Mouse (Mus musculus) MN1 (cell line): ENCODE data around the gene Disp2.
A peak's percentile ranks its signal among the peaks of the same experiment; 100 is the strongest.

Experiments used
- DNase-seq: peaks from one replicate; pipeline ENCODE4 v3.0.0-alpha.2; 2016; ENCODE audit warnings: low spot score

Disp2 gene

DNA sequence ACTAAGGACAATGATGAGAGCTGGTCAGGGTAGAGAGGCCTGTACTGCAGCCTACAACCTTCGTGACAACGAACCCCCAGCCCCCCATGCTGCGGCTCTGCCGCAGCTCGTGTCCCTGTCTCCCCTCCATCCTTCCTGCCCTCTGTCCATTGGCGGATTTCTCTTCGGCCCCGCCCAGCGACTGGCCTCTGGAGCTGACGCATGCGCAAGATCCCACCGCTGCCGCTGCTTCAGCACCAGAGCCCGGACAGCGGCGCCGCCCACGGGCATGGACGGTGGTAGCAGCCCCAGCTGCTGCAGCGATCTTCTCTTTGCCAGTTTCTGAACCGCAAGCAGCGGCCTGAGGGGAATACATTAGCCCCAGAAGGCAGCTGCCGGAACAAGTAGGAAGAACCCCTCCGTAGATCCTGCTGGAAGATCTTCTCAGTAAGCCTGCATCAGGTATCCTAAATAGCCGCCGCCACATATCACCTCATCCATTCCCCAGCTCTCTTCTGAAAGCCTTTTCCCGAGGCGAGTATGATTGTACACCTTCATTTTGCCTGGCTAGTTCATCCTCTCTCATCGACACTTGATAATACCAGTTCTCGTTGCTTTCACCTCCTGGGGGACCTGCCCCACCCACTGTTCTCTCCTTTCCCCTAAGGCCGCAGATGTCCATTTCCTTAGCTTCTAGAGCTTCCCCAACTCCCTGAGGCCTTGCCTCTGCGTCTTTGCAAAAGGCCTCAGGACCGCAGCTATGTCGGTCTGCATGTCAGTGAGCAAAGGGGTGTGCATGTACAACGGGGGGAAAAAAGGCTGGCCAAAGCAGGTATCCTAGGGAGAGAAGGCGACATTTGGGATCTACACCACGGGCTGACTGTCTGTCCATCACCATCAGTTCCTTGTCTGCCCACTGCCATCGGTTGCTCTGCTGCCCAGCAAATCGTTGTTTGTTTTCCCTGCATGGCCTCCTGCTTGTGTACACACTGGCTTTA is at the start of gene Disp2:
Gene Disp2, plus strand, starts transcription at position 216 of the 977 bp plus-strand sequence.
- DNase-seq = peak; percentile 95

- DNase-seq = no peak
Measured at GRCm38 (mm10) chr2:118729816-118730621, 49.5 kb upstream of the Disp2 start.

DNA sequence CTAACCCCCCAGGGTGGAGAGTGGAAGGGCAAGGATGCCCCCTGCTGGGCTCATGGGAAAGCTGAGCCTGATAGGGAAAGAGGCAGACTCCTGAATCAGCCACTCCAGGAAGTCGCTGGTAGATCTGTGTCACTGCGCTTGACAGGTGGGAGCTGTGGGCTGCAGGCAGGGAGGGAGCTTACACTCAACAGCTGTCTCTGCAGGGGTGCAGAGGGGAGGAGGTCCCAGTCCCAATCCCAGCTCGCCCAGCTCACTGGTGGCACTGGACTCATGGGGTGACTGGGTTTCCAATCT is 49.0 kb upstream of the Disp2 start:
- DNase-seq = peak; percentile 45

GRCm38 (mm10) chr2:118731981-118732380 is 47.5 kb upstream of the Disp2 start:
- no peak for DNase-seq

DNA sequence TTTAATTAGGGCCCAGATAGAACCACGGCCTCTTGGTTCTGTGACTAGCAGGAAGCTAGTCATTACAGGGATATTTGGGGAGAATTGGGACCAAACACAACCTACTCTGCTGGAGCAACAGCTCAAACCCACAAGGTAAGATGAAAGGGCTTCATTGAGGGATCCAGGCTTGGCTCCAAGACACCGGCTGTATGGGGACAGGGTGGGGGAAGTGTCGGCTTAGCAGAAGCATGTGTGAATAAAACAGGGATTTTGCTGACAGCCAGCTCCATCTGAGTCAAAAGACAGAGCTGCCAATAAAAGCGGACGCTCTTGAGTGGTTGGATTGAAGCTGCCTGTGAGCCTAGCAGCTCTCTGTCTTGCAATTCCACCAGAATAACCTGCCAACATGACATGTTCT is 46.2 kb upstream of the Disp2 start:
- no peak for DNase-seq

GRCm38 (mm10) chr2:118740341-118740740 is 39.2 kb upstream of the Disp2 start:
- no peak for DNase-seq

GRCm38 (mm10) chr2:118741183-118741582 is 38.3 kb upstream of the Disp2 start:
- no peak for DNase-seq

DNA sequence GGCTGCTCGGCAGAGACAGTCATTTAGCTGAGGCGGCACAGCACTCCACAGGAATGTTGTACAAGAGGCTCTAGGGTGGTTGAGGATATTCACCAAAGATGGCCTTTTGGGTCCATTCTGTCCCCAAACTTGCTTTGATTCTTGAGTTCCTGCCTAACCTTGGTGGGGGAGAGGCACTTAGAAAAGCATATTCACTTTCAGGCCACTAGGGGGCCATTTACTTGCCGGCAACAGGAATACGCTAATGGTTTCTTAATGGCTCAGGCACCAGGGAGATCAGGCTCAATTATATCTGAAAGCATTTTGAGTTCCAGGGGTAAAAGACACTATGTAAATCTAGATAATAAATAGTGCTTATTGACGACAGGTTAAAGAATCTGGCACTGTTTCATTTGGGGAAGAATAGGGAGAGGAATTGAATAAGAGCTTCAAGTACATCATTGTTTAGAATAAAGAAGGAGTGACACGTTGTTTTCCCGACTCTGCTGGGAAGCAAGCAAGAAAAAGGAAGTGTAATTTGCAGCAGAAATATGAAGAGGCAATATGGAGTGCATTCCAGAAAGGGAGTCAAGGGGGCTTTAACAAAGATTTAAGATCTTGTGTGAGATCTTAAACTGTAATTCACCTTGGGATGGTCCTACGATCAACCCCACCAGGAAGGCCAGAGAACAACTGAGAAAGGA is 36.1 kb upstream of the Disp2 start:
- DNase-seq = peak; percentile 75

GRCm38 (mm10) chr2:118744621-118745020 is 34.9 kb upstream of the Disp2 start:
- DNase-seq = no peak

DNA sequence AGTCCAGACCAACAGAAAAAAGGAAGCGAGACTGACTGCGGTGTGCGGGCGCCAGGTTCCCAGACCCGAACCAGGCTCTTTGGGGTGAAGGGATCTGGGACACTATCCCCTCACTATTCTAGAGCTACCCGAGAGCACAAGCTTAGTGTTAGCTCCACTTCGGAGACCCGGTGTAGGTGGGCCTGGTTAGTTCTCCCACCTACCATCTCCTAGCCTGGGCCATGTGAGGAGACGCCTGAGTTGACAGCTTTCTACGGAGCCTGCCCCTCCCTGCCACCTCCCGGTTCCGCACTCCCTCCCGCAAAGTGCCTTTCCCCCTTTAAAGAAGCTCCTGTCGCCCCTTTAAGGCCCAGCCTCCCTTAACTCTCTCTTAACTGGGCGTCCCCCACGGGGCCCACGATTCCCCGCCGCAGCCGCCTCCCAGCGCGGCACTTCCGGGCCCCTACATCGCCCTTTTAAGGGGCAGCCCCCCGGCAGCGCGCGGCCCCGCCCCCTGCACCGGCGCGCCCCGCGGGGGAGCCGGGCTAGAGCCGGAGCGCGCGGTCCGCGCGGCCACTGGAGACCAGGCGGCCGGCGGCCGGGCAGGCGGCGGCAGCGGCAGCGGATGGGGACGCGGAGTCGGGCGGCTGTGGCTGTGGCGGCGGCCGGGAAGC is 34.2 kb upstream of the Disp2 start, which contains the start of gene Inafm2:
Gene Inafm2, plus strand, starts transcription at position 527 of the 653 bp plus-strand sequence.
- DNase-seq = peak; percentile 86

DNA sequence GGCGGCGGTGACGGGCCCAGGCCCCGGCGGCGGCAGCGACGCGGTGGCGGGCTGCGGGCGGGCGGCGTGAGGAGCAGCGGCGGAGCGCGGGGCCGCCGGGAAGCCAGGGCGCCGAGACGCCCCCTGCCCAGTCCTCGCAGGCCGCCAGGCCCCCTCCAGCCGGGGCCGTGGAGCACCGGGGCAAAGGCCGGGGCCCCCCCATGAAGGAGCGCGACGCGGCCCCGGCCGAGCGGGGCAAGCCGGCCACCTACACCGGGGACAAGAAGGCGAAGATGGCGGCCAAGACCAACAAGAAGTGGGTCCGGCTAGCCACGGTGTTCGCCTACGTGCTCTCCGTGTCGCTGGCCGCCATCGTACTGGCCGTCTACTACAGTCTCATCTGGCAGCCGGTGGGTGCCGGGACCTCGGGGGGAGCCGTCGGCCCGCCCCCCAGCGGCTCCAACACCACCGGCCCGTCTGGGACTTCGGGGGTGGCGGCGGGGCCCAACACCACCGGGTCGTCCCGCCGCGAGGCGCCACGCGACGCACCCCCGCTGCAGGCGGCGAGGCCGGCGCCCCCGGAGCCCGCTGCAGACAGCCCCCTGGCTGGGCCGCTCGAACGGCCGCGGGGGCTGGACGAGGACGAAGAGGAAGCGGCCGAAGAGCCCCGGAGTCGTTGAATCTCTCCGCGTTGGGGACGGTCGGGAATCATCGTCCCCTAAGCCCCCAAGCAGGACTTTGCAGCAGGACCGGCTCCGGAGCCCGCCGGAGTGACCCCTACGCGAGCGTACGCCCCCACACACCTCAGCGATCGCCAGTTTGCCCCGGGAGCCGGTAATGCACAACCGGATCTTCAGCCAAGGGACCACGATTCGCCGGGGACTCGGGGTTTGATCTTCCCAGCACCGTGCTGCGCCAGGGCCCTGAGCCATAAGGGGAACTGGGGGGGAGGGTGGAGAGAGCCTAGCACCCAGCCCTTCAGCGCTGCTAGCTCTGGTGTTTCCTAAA is 33.3 kb upstream of the Disp2 start:
- DNase-seq = peak; percentile 38

DNA sequence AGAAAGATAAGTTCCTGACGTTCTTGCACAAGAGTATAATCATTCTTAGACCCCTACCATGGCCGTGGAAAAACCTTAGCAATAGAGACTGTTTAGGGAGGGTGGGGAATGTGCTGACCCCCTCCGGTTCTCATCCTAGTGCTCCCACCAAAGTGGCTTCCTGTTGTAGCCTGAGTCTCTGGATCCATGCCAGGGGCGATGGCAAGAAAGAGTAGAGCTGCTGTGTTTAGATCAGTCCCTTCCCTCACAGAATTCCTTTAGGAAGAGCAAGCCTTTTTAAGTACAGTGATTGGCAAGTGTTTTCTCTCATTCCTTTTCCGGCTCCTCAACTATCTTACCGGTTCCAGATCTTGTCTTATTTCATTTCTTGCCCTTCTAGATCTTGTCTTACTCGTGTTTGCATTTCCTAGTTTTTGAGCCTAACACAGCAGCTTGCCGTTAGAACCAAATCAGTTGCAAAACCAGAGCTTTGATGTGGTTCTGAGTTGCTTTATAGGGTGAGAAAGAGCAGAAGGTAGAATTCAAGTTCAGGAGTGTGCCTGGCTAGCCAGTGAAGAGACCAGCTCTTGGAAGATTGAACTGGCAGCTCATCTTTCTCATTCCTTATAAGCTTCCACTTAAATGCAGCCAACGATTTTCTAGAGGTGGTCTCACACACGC is 32.1 kb upstream of the Disp2 start:
- DNase-seq = peak; percentile 49

- no peak for DNase-seq
Measured at GRCm38 (mm10) chr2:118749341-118749884, 30.1 kb upstream of the Disp2 start.

- DNase-seq = no peak
Measured at GRCm38 (mm10) chr2:118750476-118750875, 29.0 kb upstream of the Disp2 start.

- peak; percentile 86 for DNase-seq
Measured at GRCm38 (mm10) chr2:118751896-118752791, 27.4 kb upstream of the Disp2 start.

GRCm38 (mm10) chr2:118752792-118753108 is 26.8 kb upstream of the Disp2 start:
- DNase-seq = no peak

GRCm38 (mm10) chr2:118754143-118754542 is 25.4 kb upstream of the Disp2 start:
- DNase-seq = no peak

DNA sequence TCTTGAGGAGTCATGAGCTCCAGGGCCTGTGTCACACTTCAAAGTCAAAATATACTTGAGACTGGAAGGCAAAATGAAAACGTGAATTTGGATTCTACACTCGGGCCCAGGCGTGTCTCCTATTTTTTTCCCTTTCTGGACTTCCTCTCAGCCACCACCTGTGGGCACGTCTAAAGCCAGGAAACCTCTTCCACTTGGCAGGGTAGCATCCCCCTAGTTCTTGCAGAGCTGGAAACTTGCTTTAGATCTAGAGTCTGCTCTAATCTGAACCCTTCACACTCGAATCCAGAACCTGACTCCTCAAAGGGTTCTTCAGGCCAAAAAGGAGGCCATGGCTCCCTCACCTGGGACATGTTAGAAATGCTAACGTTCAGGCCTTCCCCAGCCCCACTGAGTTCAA is 24.1 kb upstream of the Disp2 start:
- no peak for DNase-seq

DNA sequence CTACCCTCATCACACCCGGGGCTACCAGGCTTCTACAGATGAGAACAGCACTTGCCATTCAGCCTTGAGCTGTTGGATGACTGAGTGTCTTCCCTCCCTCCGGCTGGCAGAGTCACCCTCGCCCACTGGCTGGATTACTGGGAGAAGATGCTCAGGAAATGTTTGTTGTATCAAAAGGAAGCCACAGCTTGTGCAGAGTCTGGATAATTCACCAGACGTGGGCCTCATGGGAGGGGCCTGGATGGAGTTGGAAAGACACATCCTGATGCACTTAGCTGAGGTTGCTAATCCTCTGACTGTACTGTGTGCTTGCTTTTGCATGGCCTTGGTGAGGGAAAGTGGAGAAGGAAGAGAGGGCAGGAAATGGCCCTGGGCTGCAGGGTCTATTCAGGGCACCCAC is 23.4 kb upstream of the Disp2 start:
- no peak for DNase-seq
